Mouse (Mus musculus) forebrain, embryonic 14.5 days (tissue): ENCODE measurements around the gene Chrm4. TPM values are rescaled to one million over a fixed set of nuclear protein-coding genes. Genes with fewer than 3 reads are reported as not detected.
A peak's percentile ranks its signal among the peaks of the same experiment; 100 is the strongest.

Source experiments
- ATAC-seq: fragments of 200-750 bp; cut with Nextera tagmentation; 2 replicates; pipeline ENCODE4 v1.8.0; 2017; ENCODE audit warnings: mild to moderate bottlenecking, moderate library complexity
- DNase-seq: peaks from one replicate; pipeline ENCODE4 v3.0.0-alpha.2; 2015; ENCODE audit warnings: low spot score
- H3K27ac ChIP-seq: fragments of 300-500 bp; sonication (generic); 2 replicates; pipeline ENCODE4 v1.5.1; 2014; ENCODE audit warnings: low read depth, mild to moderate bottlenecking, control low read depth, low read length, moderate library complexity
- H3K27me3 ChIP-seq: fragments of 300-500 bp; sonication (generic); replicated peaks from 2 replicates; pipeline ENCODE4 v1.6.1; 2014; ENCODE audit warnings: low read length, control low read depth, mixed read lengths; ENCODE audit not compliant: control insufficient read depth, insufficient read depth
- H3K36me3 ChIP-seq: fragments of 300-500 bp; sonication (generic); 2 replicates; pipeline ENCODE4 v1.6.1; 2014; ENCODE audit warnings: low read length, control low read depth; ENCODE audit not compliant: control insufficient read depth, insufficient read depth
- H3K4me1 ChIP-seq: fragments of 300-500 bp; sonication (generic); 2 replicates; pipeline ENCODE4 v1.6.1; 2014; ENCODE audit warnings: antibody characterized with exemption, low read length, control low read depth; ENCODE audit not compliant: control insufficient read depth, insufficient read depth
- H3K4me2 ChIP-seq: fragments of 300-500 bp; sonication (generic); 2 replicates; pipeline ENCODE4 v1.6.1; 2014; ENCODE audit warnings: mild to moderate bottlenecking, control low read depth, low read length
- H3K4me3 ChIP-seq: fragments of 300-500 bp; sonication (generic); 2 replicates; pipeline ENCODE4 v1.5.1; 2014; ENCODE audit warnings: low read depth, low read length, control low read depth
- H3K9ac ChIP-seq: fragments of 300-500 bp; sonication (generic); 2 replicates; pipeline ENCODE4 v1.6.1; 2014; ENCODE audit warnings: mild to moderate bottlenecking, low read length, control low read depth, moderate library complexity
- H3K9me3 ChIP-seq: fragments of 300-500 bp; sonication (generic); replicated peaks from 2 replicates; pipeline ENCODE4 v1.6.1; 2016; ENCODE audit warnings: low read length, control low read depth, mixed read lengths; ENCODE audit not compliant: control insufficient read depth
- WGBS: fragments of 180-500 bp; shearing (Covaris S2); extraction: QIAGEN DNeasy Blood & Tissue Kit; methylation state at CpG from one replicate; pipeline ENCODE4 v1.1.7; 2014; 5-methylcytosine and 5-hydroxymethylcytosine counted together
- polyA plus RNA-seq: library from polyadenylated mRNA; unstranded; fragments of >200 nt; fragmentation: Nextera tagmentation; extraction: Ambion mirVana; gene quantifications from 2 replicates; pipeline ENCODE4 v1.2.1, GENCODE M21; 2014

Gene Chrm4
- polyA plus RNA-seq, 1 experiment from 2014 or later = 0.83 TPM

DNA sequence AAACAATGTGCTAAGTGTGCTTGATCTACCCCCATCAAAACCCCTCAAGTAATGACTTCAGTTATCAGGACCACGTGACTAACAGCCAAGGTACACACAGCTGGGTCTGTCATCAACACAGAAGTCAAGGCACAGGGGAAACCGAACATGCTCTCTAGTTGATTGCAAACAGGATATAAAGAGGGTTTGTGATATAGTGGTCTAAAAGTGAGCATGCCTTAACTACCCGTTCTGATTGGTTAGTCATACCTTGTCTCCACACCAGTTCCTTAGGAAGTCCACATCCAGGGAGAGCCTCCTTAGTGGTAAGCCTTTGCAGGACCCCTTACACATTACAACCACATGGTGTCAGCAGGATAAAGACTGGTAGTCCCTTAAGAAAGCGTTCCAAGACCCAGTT, 6.9 kb upstream of the Chrm4 start:
- peaks cover 38% of the 10 kb centered on the region for H3K27me3 ChIP-seq

DNA sequence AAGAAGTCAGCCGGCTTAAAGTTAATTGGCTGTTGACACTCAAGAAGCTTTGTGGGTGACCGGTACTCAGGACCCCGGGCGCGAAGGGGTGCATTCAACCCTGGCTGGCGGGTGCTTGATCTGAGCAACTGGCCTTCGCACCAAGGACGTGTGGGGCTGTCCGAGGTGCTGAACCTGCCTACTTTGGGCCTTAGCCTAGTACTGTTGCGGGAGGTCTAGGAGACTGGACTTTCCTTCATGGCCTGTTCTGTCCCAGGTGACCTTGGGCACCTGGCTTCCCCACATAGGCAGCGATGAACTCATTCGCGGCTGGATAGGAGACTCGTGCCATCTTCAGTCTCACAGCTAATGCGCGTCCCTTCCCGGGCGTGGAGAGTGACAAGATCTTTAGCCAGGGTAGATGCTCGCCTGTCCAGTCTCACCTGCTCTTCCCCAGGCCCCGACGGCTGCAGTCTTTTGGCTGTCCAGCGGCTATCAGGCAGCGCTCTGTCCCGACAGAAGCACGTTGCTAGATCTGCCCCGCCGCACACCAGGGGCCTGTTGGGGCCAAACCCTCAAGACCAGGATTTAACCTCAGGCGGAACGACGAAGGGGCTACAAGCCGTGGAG, 5.8 kb upstream of the Chrm4 start:
- peak; percentile 0; the same call in 1 of the 2 replicates for ATAC-seq
- WGBS = 5% methylated on average over 31 of the region's 31 CpGs

More for the DNA sequence above, 6.9 kb upstream of the Chrm4 start:
- Histone ChIP-seq H3K27ac (no peak overlapping the region), H3K9ac (no peak overlapping the region), H3K4me1 (peaks cover 5% of the 10 kb centered on the region; the same call in 1 of the 2 replicates), H3K4me3 (no peak overlapping the region), H3K4me2 (no peak overlapping the region), H3K36me3 (peaks cover 31% of the 10 kb centered on the region), H3K9me3 (no peaks in the 10 kb centered on the region)
- no peak for DNase-seq
- ATAC-seq = no peak
- WGBS = 81% methylated on average over 4 of the region's 4 CpGs

DNA sequence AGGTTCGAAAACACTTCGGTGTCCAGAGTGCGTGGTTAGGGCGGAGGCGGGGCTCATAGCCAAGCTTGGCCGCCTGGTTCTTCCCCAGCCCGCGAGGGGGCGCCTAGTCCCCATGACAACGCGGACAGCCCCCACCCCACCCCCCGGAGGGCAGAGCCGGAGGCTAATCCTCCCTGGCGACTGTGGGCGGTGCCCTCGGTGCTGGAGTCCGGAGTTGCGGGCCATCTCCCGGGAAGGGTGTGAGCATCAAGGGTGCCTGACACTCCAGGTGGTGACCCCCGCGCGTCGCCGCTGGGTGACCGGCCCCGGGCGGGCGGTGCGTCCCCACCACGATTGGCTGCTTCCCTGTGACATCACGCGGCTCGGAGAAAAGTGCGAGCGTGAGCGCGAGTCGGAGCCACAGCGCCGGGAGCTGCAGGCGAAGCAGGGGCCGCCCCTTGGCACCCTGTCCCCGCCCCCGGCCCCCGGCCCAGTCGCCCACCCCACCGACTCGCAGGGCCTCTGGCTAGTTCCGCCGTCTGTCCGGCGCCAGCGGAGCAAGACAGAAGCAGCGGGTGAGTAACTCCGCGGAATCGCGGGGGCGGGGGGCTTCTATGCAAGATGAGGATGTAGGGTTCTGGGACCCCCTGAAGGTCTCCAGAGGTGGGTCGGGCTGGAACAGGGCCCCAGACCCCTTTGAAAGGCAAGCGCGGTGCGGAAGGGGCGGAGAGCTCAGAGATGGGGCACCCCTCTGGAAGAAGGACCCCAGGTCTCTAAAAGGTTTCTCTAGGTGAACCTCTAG, 5.1 kb upstream of the Chrm4 start:
- under 1% methylated on average over 62 of the region's 64 CpGs for WGBS
- peak; percentile 84 for DNase-seq
- Histone ChIP-seq H3K9ac (peak overlapping the region; percentile 58), H3K27ac (no peak overlapping the region), H3K27me3 (peaks cover 40% of the 10 kb centered on the region), H3K4me1 (peaks cover 5% of the 10 kb centered on the region; the same call in 1 of the 2 replicates), H3K36me3 (peaks cover 15% of the 10 kb centered on the region), H3K4me2 (peak overlapping the region; percentile 82), H3K4me3 (peak overlapping the region; percentile 58), H3K9me3 (no peaks in the 10 kb centered on the region)
- ATAC-seq = peak; percentile 81

More for the DNA sequence above, 5.8 kb upstream of the Chrm4 start:
- peak overlapping the region; percentile 58 for H3K4me3 ChIP-seq
- no peak for DNase-seq
- peak overlapping the region; percentile 58 for H3K9ac ChIP-seq
- peak overlapping the region; percentile 82 for H3K4me2 ChIP-seq
- H3K9me3 ChIP-seq = no peaks in the 10 kb centered on the region
- no peak overlapping the region for H3K27ac ChIP-seq
- peaks cover 5% of the 10 kb centered on the region; the same call in 1 of the 2 replicates for H3K4me1 ChIP-seq
- peaks cover 40% of the 10 kb centered on the region for H3K27me3 ChIP-seq
- H3K36me3 ChIP-seq = peaks cover 21% of the 10 kb centered on the region

DNA sequence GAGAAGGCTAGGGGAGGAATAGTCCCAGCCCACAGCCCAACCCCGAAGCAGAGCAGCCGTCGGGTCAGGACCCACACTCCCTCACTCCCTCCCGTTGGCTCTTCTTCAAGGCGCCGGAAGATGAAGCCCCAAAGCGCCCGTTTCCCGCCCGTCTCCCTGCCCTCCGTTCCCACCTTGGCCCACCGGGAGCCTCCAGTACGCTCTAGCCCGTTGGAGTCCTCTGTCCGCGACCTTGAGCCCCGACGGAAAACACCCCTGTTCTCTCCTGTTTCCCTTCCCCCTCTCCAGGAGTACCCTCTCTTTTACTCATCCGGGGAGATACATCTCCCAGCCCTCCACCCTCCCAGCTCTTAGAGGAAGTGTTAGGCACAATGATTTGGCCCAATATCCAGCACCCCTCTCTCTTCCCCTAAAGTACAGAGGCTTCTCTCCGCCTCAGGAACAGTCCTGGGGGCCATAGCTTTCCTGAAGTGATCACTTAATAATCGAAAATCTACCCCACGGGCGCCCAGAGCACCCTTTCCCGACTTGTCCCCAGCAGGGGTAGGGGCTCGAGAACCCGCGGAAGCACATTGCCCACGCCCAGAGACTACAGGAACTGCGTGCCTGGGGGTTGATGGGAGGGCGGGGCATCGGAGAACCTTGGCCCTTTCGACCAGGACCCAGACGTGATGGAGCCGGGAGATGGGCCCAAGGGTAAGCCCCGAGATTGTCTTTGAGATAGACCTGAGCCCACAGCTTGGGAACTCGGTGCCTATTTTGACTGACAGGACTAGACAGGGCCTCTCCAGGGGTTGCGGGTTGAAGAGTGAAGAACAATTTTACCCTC, 4.2 kb upstream of the Chrm4 start:
- WGBS = 2% methylated on average over 37 of the region's 37 CpGs

DNA sequence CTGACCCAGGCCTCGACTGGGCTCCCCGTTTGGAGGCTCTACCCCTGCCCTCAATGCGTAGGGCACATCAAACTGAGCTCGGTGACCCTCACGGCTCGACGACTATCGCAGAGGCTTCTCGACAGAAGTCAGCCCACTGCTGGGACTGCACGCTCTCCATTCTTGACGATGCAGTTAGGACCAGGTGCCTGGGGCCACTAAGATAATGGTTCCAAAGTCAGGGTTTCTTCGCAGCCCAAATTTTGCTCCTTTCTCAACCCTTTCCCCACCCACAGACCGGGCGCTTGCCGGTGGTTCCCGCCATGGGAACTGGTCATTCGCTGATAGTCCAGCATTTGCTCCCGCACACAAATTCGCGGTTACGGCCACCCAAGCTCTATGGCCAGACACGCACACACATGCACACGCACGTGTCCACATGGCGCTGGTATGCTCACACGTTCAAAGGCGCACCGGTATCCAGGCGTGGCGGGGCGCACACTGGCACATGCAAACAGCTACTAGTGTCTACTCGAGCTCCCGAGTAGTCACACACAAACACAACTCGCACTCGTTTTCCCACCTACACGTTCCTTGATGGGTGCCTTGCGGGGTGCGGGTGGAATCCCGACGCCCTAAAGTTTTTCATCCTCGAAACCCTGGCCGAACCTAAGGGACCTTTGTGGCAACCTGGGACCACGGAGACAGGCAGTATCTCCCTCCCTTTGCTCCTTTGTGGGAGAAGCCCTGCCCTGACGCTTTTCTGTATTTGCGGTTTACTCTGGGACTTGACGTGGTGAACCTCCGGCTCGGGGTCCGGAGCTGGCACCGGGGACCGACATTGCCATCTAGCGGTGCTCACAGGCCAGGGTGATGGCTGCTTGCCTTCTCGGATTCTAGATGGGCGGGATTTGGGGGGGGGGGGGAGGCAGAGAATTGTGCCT, 3.4 kb upstream of the Chrm4 start:
- ATAC-seq (peak; percentile 37), DNase-seq (peak; percentile 85)
- H3K4me2 ChIP-seq = peak overlapping the region; percentile 82
- H3K27me3 ChIP-seq = peaks cover 40% of the 10 kb centered on the region
- H3K27ac ChIP-seq = no peak overlapping the region
- H3K9me3 ChIP-seq = no peaks in the 10 kb centered on the region
- H3K9ac ChIP-seq = peak overlapping the region; percentile 6; the same call in 1 of the 2 replicates
- peak overlapping the region; percentile 58 for H3K4me3 ChIP-seq
- 6% methylated on average over 54 of the region's 54 CpGs for WGBS
- peaks cover 5% of the 10 kb centered on the region; the same call in 1 of the 2 replicates for H3K4me1 ChIP-seq
- no peaks in the 10 kb centered on the region; the same call in 1 of the 2 replicates for H3K36me3 ChIP-seq

More for the DNA sequence above, 4.2 kb upstream of the Chrm4 start:
- peaks cover 40% of the 10 kb centered on the region for H3K27me3 ChIP-seq
- H3K4me3 ChIP-seq = peak overlapping the region; percentile 58
- peak overlapping the region; percentile 82 for H3K4me2 ChIP-seq
- peak overlapping the region; percentile 58 for H3K9ac ChIP-seq
- DNase-seq (no peak), ATAC-seq (no peak)
- no peaks in the 10 kb centered on the region for H3K9me3 ChIP-seq
- H3K4me1 ChIP-seq = peaks cover 5% of the 10 kb centered on the region; the same call in 1 of the 2 replicates
- no peak overlapping the region for H3K27ac ChIP-seq
- H3K36me3 ChIP-seq = peaks cover 7% of the 10 kb centered on the region

DNA sequence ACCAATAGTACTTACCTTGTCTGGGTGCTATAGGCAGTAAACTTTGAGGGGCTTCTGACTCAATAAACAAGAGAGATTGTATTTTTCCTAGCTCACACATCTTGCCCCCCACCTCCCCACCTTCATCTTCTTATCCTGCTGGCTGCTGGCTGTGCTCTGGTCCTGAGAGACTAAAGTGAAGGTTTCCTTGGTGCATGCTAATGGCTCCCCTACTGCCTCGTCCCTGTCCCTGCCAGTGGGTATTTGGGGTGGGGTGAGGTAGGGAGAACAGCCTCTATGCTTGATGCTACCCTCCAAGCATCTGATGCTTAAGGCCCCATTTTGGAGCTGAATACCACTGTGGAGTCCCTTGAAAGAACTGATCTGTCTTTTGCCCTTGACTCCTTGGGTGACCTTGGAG, 2.3 kb upstream of the Chrm4 start:
- no peak for DNase-seq

DNA sequence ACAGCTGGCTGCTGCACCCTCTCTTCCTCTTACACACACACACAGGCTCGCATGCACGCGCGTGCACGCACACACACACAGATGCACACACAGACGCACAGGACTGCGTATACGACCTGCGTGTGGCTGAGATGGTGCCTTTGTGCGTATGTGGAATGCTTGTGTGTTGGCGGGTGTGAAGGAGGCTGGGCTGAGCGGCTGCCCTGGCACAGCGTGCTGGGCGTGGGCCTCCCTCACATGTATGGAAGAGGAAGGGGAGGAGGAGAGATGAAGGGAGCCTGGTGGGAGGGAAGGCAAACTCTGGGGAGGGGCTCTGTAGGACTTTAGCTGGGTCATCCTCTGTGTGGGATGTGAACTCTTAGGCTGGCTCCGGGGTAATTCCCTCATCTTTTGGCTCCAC, 1.6 kb upstream of the Chrm4 start:
- H3K4me3 ChIP-seq = no peak overlapping the region
- no peaks in the 10 kb centered on the region for H3K9me3 ChIP-seq
- 83% methylated on average over 15 of the region's 15 CpGs for WGBS
- peaks cover 39% of the 10 kb centered on the region for H3K27me3 ChIP-seq
- no peak overlapping the region for H3K27ac ChIP-seq
- ATAC-seq = no peak
- H3K36me3 ChIP-seq = no peaks in the 10 kb centered on the region
- peaks cover 7% of the 10 kb centered on the region; the same call in 1 of the 2 replicates for H3K4me1 ChIP-seq
- no peak for DNase-seq
- no peak overlapping the region for H3K4me2 ChIP-seq
- no peak overlapping the region for H3K9ac ChIP-seq

More for the DNA sequence above, 2.3 kb upstream of the Chrm4 start:
- Histone ChIP-seq H3K4me2 (no peak overlapping the region), H3K27ac (no peak overlapping the region), H3K4me3 (no peak overlapping the region), H3K27me3 (peaks cover 40% of the 10 kb centered on the region), H3K36me3 (no peaks in the 10 kb centered on the region; the same call in 1 of the 2 replicates), H3K9me3 (no peaks in the 10 kb centered on the region), H3K9ac (no peak overlapping the region), H3K4me1 (peaks cover 5% of the 10 kb centered on the region; the same call in 1 of the 2 replicates)
- 54% methylated on average over 1 of the region's 1 CpGs for WGBS
- no peak for ATAC-seq
